Mouse (Mus musculus): ENCODE measurements around the gene Tekt5. TPM values are rescaled to one million over a fixed set of nuclear protein-coding genes. Genes with fewer than 3 reads are reported as not detected.

Gene Tekt5
- polyA plus RNA-seq, 1 experiment from 2014 or later: 0.11 TPM

GRCm38 (mm10) chr16:10398755-10399154 is 3.5 kb upstream of the Tekt5 start:
- Histone ChIP-seq H3K9ac (replicated peaks; ENCODE audit: low read length) (no peak overlapping the region), H3K4me1 (ENCODE audit: control insufficient read depth, insufficient read depth, low read length) (no peaks in the 10 kb centered on the region), H3K4me2 (ENCODE audit: low read depth, low read length) (no peak overlapping the region), H3K36me3 (replicated peaks; ENCODE audit: control insufficient read depth, insufficient read depth, low read depth, low read length) (no peaks in the 10 kb centered on the region), H3K27ac (replicated peaks; ENCODE audit: low read depth, low read length) (no peak overlapping the region), H3K4me3 (ENCODE audit: low read depth, low read length) (no peak overlapping the region), H3K9me3 (replicated peaks; ENCODE audit: control insufficient read depth, low read length) (no peaks in the 10 kb centered on the region), H3K27me3 (ENCODE audit: control insufficient read depth, insufficient read depth, low read length) (peaks cover 6% of the 10 kb centered on the region; the same call in 1 of the 2 replicates)
- ATAC-seq (replicated peaks; ENCODE audit: insufficient number of reproducible peaks, low FRiP score, low TSS enrichment, low read depth): no peak
- WGBS: 67% methylated on average over 5 of the region's 5 CpGs
- no peak for DNase-seq (ENCODE audit: low spot score)

DNA sequence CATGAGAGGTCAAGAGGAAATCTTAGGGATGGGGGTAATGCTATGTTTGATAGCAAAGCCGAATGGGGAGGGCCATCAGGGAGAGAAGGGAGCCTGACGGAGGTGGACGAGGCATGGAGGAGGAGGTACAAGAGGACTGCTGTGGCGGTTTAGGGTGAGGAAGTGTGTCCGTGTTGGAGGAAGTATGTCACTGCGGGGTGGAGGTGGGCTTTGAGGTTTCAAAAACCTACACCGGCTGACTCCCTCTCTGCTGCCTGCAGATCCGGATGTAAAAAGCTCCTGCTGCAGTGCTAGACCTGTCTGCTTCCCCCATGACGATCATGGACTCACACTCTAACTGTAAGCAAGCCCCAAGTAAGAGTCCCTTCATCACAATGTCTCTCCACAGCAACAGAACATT is 2.7 kb downstream of the Tekt5 start:
- Histone ChIP-seq H3K9me3 (replicated peaks; ENCODE audit: control insufficient read depth, low read length) (no peaks in the 10 kb centered on the region), H3K27me3 (ENCODE audit: control insufficient read depth, insufficient read depth, low read length) (peaks cover 6% of the 10 kb centered on the region; the same call in 1 of the 2 replicates), H3K36me3 (replicated peaks; ENCODE audit: control insufficient read depth, insufficient read depth, low read depth, low read length) (no peaks in the 10 kb centered on the region), H3K4me3 (ENCODE audit: low read depth, low read length) (no peak overlapping the region), H3K4me2 (ENCODE audit: low read depth, low read length) (no peak overlapping the region), H3K9ac (replicated peaks; ENCODE audit: low read length) (no peak overlapping the region), H3K27ac (replicated peaks; ENCODE audit: low read depth, low read length) (no peak overlapping the region), H3K4me1 (ENCODE audit: control insufficient read depth, insufficient read depth, low read length) (no peaks in the 10 kb centered on the region)
- ATAC-seq (replicated peaks; ENCODE audit: insufficient number of reproducible peaks, low FRiP score, low TSS enrichment, low read depth) (no peak), DNase-seq (ENCODE audit: low spot score) (no peak)
- 86% methylated on average over 9 of the region's 9 CpGs for WGBS

DNA sequence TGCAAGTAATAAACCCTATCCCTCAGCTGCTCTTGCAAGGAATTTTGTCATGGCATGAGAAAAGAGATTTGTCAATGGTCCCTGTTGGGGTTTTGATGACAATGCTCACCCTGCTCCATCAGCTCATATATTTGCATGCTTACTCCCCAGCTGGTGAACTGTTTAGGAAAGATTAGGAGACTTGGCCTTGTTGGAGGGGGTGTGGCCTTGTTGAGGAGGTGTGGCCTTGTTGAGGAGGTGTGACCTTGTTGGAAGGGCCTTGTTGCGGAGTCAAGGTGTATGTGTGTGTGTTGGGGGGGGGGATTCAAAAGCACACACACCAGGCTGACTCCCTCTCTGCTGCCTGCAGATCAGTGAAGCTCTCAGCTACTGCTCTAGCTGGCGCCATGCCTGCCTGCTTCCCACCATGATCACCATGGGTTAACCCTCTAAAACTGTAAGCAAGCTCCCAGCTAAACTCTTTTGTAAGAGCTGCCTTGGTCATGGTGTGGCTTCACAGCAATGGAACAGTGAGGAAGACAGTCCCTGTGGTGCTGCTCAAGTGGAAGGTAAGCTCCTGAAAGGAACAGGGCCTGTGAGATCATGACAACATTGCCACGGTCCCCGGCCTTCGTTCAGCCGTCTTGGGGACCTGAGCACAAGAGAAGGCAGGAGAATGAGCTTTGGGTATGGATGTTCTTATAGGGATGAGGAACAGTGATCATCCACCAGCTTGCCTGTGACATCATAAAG is 6.5 kb downstream of the Tekt5 start:
- H3K27ac ChIP-seq (replicated peaks; ENCODE audit: low read depth, low read length): no peak overlapping the region
- no peak for ATAC-seq (replicated peaks; ENCODE audit: insufficient number of reproducible peaks, low FRiP score, low TSS enrichment, low read depth)
- H3K9ac ChIP-seq (replicated peaks; ENCODE audit: low read length): no peak overlapping the region
- H3K4me2 ChIP-seq (ENCODE audit: low read depth, low read length): no peak overlapping the region
- no peaks in the 10 kb centered on the region for H3K9me3 ChIP-seq (replicated peaks; ENCODE audit: control insufficient read depth, low read length)
- no peak for DNase-seq (ENCODE audit: low spot score)
- H3K36me3 ChIP-seq (replicated peaks; ENCODE audit: control insufficient read depth, insufficient read depth, low read depth, low read length): no peaks in the 10 kb centered on the region
- WGBS: 89% methylated on average over 6 of the region's 6 CpGs
- H3K4me3 ChIP-seq (ENCODE audit: low read depth, low read length): no peak overlapping the region
- no peaks in the 10 kb centered on the region for H3K4me1 ChIP-seq (ENCODE audit: control insufficient read depth, insufficient read depth, low read length)
- no peaks in the 10 kb centered on the region for H3K27me3 ChIP-seq (ENCODE audit: control insufficient read depth, insufficient read depth, low read length)

DNA sequence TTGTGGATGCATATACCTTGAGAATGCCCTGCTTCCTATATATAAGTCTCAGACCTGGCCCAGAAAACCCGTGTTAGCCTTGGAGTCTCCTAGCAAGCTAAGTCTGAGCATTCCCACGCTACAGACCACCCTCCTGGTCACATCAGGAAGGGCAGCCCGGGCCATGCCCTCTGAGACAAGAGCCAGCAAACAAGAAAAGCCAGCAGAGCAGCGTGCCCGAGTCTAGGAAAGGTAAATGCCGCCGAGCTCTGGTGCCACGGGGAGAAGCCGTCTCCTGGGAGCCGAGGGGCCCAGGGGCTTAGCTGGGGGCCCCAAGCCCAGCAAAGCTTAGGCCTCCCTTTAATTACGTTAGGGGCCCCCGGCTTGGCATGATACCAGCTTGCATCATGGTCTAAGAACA is 10.0 kb downstream of the Tekt5 start:
- no peak overlapping the region for H3K27ac ChIP-seq (replicated peaks; ENCODE audit: low read depth, low read length)
- no peak for ATAC-seq (replicated peaks; ENCODE audit: insufficient number of reproducible peaks, low FRiP score, low TSS enrichment, low read depth)
- no peak overlapping the region for H3K4me3 ChIP-seq (ENCODE audit: low read depth, low read length)
- no peak overlapping the region for H3K9ac ChIP-seq (replicated peaks; ENCODE audit: low read length)
- no peaks in the 10 kb centered on the region for H3K27me3 ChIP-seq (ENCODE audit: control insufficient read depth, insufficient read depth, low read length)
- DNase-seq (ENCODE audit: low spot score): no peak
- H3K4me2 ChIP-seq (ENCODE audit: low read depth, low read length): no peak overlapping the region
- no peaks in the 10 kb centered on the region for H3K36me3 ChIP-seq (replicated peaks; ENCODE audit: control insufficient read depth, insufficient read depth, low read depth, low read length)
- no peaks in the 10 kb centered on the region for H3K4me1 ChIP-seq (ENCODE audit: control insufficient read depth, insufficient read depth, low read length)
- WGBS: 82% methylated on average over 12 of the region's 12 CpGs
- no peaks in the 10 kb centered on the region for H3K9me3 ChIP-seq (replicated peaks; ENCODE audit: control insufficient read depth, low read length)

- no peaks in the 10 kb centered on the region for H3K9me3 ChIP-seq (replicated peaks; ENCODE audit: control insufficient read depth, low read length)
- DNase-seq (ENCODE audit: low spot score) (no peak), ATAC-seq (replicated peaks; ENCODE audit: insufficient number of reproducible peaks, low FRiP score, low TSS enrichment, low read depth) (no peak)
- no peak overlapping the region for H3K4me2 ChIP-seq (ENCODE audit: low read depth, low read length)
- H3K9ac ChIP-seq (replicated peaks; ENCODE audit: low read length): no peak overlapping the region
- no peak overlapping the region for H3K4me3 ChIP-seq (ENCODE audit: low read depth, low read length)
- H3K27ac ChIP-seq (replicated peaks; ENCODE audit: low read depth, low read length): no peak overlapping the region
- H3K4me1 ChIP-seq (ENCODE audit: control insufficient read depth, insufficient read depth, low read length): no peaks in the 10 kb centered on the region
- no peaks in the 10 kb centered on the region for H3K36me3 ChIP-seq (replicated peaks; ENCODE audit: control insufficient read depth, insufficient read depth, low read depth, low read length)
- WGBS: 66% methylated on average over 3 of the region's 3 CpGs
- no peaks in the 10 kb centered on the region for H3K27me3 ChIP-seq (ENCODE audit: control insufficient read depth, insufficient read depth, low read length)
These were observed 10.7 kb downstream of the Tekt5 start for GRCm38 (mm10) chr16:10384544-10384943.

- no peaks in the 10 kb centered on the region for H3K36me3 ChIP-seq (replicated peaks; ENCODE audit: control insufficient read depth, insufficient read depth, low read depth, low read length)
- ATAC-seq (replicated peaks; ENCODE audit: insufficient number of reproducible peaks, low FRiP score, low TSS enrichment, low read depth): no peak
- H3K27ac ChIP-seq (replicated peaks; ENCODE audit: low read depth, low read length): no peak overlapping the region
- DNase-seq (ENCODE audit: low spot score): no peak
- no peaks in the 10 kb centered on the region for H3K9me3 ChIP-seq (replicated peaks; ENCODE audit: control insufficient read depth, low read length)
- no peaks in the 10 kb centered on the region for H3K4me1 ChIP-seq (ENCODE audit: control insufficient read depth, insufficient read depth, low read length)
- 31% methylated on average over 8 of the region's 8 CpGs for whole genome bisulfite sequencing
- no peak overlapping the region for H3K4me2 ChIP-seq (ENCODE audit: low read depth, low read length)
- no peaks in the 10 kb centered on the region for H3K27me3 ChIP-seq (ENCODE audit: control insufficient read depth, insufficient read depth, low read length)
- H3K9ac ChIP-seq (replicated peaks; ENCODE audit: low read length): no peak overlapping the region
- no peak overlapping the region for H3K4me3 ChIP-seq (ENCODE audit: low read depth, low read length)
These were observed 11.2 kb downstream of the Tekt5 start for GRCm38 (mm10) chr16:10384060-10384497.

GRCm38 (mm10) chr16:10379531-10379930 is 15.8 kb downstream of the Tekt5 start:
- DNase-seq (ENCODE audit: low spot score): no peak
- Histone ChIP-seq H3K9me3 (replicated peaks; ENCODE audit: control insufficient read depth, low read length) (no peaks in the 10 kb centered on the region), H3K9ac (replicated peaks; ENCODE audit: low read length) (no peak overlapping the region), H3K27ac (replicated peaks; ENCODE audit: low read depth, low read length) (no peak overlapping the region), H3K27me3 (ENCODE audit: control insufficient read depth, insufficient read depth, low read length) (no peaks in the 10 kb centered on the region), H3K4me3 (ENCODE audit: low read depth, low read length) (no peak overlapping the region), H3K36me3 (replicated peaks; ENCODE audit: control insufficient read depth, insufficient read depth, low read depth, low read length) (no peaks in the 10 kb centered on the region), H3K4me2 (ENCODE audit: low read depth, low read length) (no peak overlapping the region), H3K4me1 (ENCODE audit: control insufficient read depth, insufficient read depth, low read length) (no peaks in the 10 kb centered on the region; the same call in 1 of the 2 replicates)
- ATAC-seq (replicated peaks; ENCODE audit: insufficient number of reproducible peaks, low FRiP score, low TSS enrichment, low read depth): no peak
- WGBS: 68% methylated on average over 2 of the region's 2 CpGs

DNA sequence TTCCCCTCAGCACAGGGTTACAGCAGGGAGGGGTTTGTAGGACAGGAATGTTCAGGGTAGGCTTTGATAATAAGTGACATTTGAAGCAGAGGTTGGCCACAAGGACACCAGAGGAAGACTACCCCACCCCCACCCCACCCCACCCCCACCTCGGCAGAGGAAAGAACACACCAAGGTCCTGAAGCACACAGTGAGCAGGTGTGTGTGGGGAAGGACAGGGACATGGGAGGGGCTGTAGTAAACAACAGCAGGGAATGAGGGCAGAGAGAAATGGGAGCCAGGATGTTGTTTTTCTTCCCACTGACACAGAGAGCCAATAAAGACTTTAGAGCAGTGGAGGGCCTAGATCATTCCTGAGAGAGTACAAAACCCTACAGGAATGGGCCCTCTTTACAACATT is 18.0 kb downstream of the Tekt5 start:
- Histone ChIP-seq H3K4me3 (ENCODE audit: low read depth, low read length) (no peak overlapping the region), H3K4me2 (ENCODE audit: low read depth, low read length) (no peak overlapping the region), H3K9me3 (replicated peaks; ENCODE audit: control insufficient read depth, low read length) (no peaks in the 10 kb centered on the region), H3K9ac (replicated peaks; ENCODE audit: low read length) (no peak overlapping the region), H3K36me3 (replicated peaks; ENCODE audit: control insufficient read depth, insufficient read depth, low read depth, low read length) (no peaks in the 10 kb centered on the region), H3K27me3 (ENCODE audit: control insufficient read depth, insufficient read depth, low read length) (no peaks in the 10 kb centered on the region), H3K27ac (replicated peaks; ENCODE audit: low read depth, low read length) (no peak overlapping the region), H3K4me1 (ENCODE audit: control insufficient read depth, insufficient read depth, low read length) (no peaks in the 10 kb centered on the region; the same call in 1 of the 2 replicates)
- no peak for ATAC-seq (replicated peaks; ENCODE audit: insufficient number of reproducible peaks, low FRiP score, low TSS enrichment, low read depth)
- WGBS: 59% methylated on average over 1 of the region's 1 CpGs
- no peak for DNase-seq (ENCODE audit: low spot score)
